Mouse (Mus musculus): ENCODE results near the gene Cyth2.

The Cyth2 gene

GRCm38 (mm10) chr7:45813787-45814779, at the start of gene Cyth2:
TSS of gene Cyth2 (minus strand) at chr7:45814581.
- DNase-seq = peak; percentile 100

- no peak for DNase-seq
These were observed 48.4 kb upstream of the Cyth2 start for GRCm38 (mm10) chr7:45862804-45863203.

GRCm38 (mm10) chr7:45859008-45859407, 44.6 kb upstream of the Cyth2 start:
- no peak for DNase-seq

- DNase-seq = peak; percentile 59
These were observed 42.8 kb upstream of the Cyth2 start for GRCm38 (mm10) chr7:45856950-45857901.

- no peak for DNase-seq
These were observed 38.7 kb upstream of the Cyth2 start for GRCm38 (mm10) chr7:45853089-45853488.

GRCm38 (mm10) chr7:45850661-45851060, 36.3 kb upstream of the Cyth2 start:
- DNase-seq = no peak

- no peak for DNase-seq
These were observed 34.2 kb upstream of the Cyth2 start for GRCm38 (mm10) chr7:45848447-45849027.

- DNase-seq = no peak
These were observed 28.8 kb upstream of the Cyth2 start for GRCm38 (mm10) chr7:45842950-45843744.

- DNase-seq = no peak
These were observed 19.5 kb upstream of the Cyth2 start for GRCm38 (mm10) chr7:45833924-45834323.

GRCm38 (mm10) chr7:45833148-45833790, 18.9 kb upstream of the Cyth2 start:
- no peak for DNase-seq

GRCm38 (mm10) chr7:45832428-45832827, 18.0 kb upstream of the Cyth2 start:
- DNase-seq = no peak

GRCm38 (mm10) chr7:45831128-45831525, 16.7 kb upstream of the Cyth2 start:
- DNase-seq = no peak

- DNase-seq = peak; percentile 71
These were observed 16.2 kb upstream of the Cyth2 start, which contains the start of gene Grwd1 for GRCm38 (mm10) chr7:45830427-45831127. TSS of gene Grwd1 (minus strand) at chr7:45830944.

GRCm38 (mm10) chr7:45826631-45827030, 12.2 kb upstream of the Cyth2 start:
- no peak for DNase-seq

- no peak for DNase-seq
These were observed 10.2 kb upstream of the Cyth2 start, which contains the start of gene Kcnj14 for GRCm38 (mm10) chr7:45824598-45824997. TSS of gene Kcnj14 (minus strand) at chr7:45824782.

- DNase-seq = no peak
These were observed 6.5 kb upstream of the Cyth2 start for GRCm38 (mm10) chr7:45820913-45821312.

- no peak for DNase-seq
These were observed 5.5 kb upstream of the Cyth2 start for GRCm38 (mm10) chr7:45819843-45820242.

- no peak for DNase-seq
These were observed 1.6 kb upstream of the Cyth2 start for GRCm38 (mm10) chr7:45815984-45816351.

- DNase-seq = no peak
These were observed 1.1 kb upstream of the Cyth2 start for GRCm38 (mm10) chr7:45815323-45815983.

GRCm38 (mm10) chr7:45814841-45815240, 460 bp upstream of the Cyth2 start:
- DNase-seq = no peak
